Mouse (Mus musculus) left cerebral cortex, adult 2 months (tissue): ENCODE data around the gene Gm45062. TPM values are rescaled to one million over a fixed set of nuclear protein-coding genes. Genes with fewer than 3 reads are reported as not detected.

ENCODE experiments used
- DNase-seq, 2 experiments: peaks; one replicate each; pipeline ENCODE4 v3.0.0; 2021 to 2022; ENCODE audit warnings: low spot score in 2 of 2, mixed read lengths in 1 of 2; ENCODE audit errors: extremely low spot score in 1 of 2
- H3K27ac ChIP-seq: fragments of 200-600 bp; 2 replicates; pipeline ENCODE4 v1.8.1; 2022
- H3K4me3 ChIP-seq: fragments of 200-600 bp; 2 replicates; pipeline ENCODE4 v1.8.1; 2022
- CTCF ChIP-seq: fragments of 200-600 bp; IDR thresholded peaks from 2 replicates; pipeline ENCODE4 v1.8.1; 2022; ENCODE audit warnings: antibody characterized with exemption, mild to moderate bottlenecking, moderate library complexity
- intact Hi-C: fragments of 180-260 bp; cut with DNase I; formaldehyde crosslinking; loops from one replicate; pipeline ENCODE4 v1.15.1; 2025
- total RNA-seq, 2 experiments: library from RNA; stranded (reverse); gene quantifications; 2 replicates each; pipeline ENCODE4 v1.2.3; 2021

Gene Gm45062
- total RNA-seq, 2 experiments from 2014 or later = 5.2 to 8.1 TPM

DNA sequence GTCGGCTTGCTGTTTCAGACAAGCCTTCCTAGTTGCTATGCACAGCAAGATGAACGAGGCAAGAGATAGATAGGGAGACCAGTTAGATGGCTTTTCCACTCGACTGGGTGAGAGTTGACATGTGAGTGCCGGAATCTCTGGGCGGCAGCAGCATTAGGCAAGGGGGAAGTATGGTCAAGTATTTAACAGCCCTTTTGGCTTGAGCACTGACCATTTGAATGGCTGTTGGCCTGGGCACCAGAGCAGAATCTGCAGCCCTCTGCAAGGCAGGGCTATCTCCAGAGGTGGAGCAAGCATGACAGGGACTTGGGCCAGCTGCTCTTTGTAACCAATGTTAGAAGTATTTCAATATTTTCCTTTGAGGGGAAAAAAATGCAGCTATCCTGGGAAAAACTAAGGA lies 213.7 kb downstream of the Gm45062 start:
- no peak for DNase-seq
- intact Hi-C loops = no loop called here
- no peak for TF ChIP-seq CTCF
- no peak overlapping the region for H3K27ac ChIP-seq
- H3K4me3 ChIP-seq = no peak overlapping the region

- Histone ChIP-seq H3K4me3 (no peak overlapping the region), H3K27ac (no peak overlapping the region)
- intact Hi-C loops = no loop called here
- DNase-seq = no peak
- TF ChIP-seq CTCF = no peak
Observed at GRCm38 (mm10) chr6:8473498-8473897, 214.2 kb downstream of the Gm45062 start.

- TF ChIP-seq CTCF = no peak
- no peak overlapping the region for H3K4me3 ChIP-seq
- intact Hi-C loops = no loop called here
- DNase-seq = no peak
- no peak overlapping the region for H3K27ac ChIP-seq
Observed at GRCm38 (mm10) chr6:8474316-8474715, 215.1 kb downstream of the Gm45062 start.

DNA sequence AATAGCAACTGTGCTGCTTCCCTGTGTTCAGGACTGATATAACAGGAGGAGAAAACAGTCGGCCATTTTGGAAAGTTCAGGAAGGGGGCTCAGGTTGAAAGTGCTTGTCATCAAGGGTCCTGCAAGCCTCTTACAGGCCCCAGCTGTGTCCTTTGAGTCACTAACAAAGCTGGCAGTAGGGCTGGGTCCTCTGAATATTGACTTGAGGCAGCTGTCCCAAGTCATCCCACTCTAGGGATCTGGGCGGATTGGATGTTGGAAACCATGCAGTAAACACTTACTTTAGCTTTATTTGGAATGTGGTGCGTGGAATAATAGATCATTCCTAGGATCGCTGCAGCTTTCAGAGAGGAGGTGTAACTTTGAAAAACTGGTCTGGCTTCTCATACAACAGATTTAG lies 215.6 kb downstream of the Gm45062 start:
- no peak for TF ChIP-seq CTCF
- intact Hi-C loops = no loop called here
- H3K27ac ChIP-seq = no peak overlapping the region
- no peak for DNase-seq
- H3K4me3 ChIP-seq = no peak overlapping the region

DNA sequence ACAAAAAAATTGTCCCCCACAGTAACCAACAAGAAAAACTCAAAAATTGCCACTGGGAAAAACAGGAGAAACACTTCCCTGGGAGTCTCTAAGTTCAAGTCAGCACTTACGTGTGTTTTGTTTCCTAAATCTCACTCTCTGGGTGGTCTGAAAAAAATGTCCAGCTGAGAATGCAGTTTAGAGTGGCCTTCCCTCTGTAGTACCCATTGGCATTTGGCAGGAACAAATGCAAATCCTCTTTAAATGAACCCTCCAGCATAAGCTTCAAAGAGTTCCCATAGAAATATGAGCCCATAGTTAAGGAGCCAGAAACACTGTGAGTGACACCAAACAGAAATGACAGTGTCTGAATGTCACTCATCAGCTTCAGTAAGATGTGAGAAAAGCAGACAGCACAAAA lies 219.9 kb downstream of the Gm45062 start:
- H3K4me3 ChIP-seq = no peak overlapping the region
- TF ChIP-seq CTCF = no peak
- no peak overlapping the region for H3K27ac ChIP-seq
- intact Hi-C loops = no loop called here
- no peak for DNase-seq

- no peak overlapping the region for H3K4me3 ChIP-seq
- H3K27ac ChIP-seq = no peak overlapping the region
- no peak for TF ChIP-seq CTCF
- no peak for DNase-seq
- intact Hi-C loops = no loop called here
Observed at GRCm38 (mm10) chr6:8484437-8485275, 225.4 kb downstream of the Gm45062 start.

GRCm38 (mm10) chr6:8485414-8486175 lies 226.3 kb downstream of the Gm45062 start:
- H3K4me3 ChIP-seq = no peak overlapping the region
- no peak for TF ChIP-seq CTCF
- no peak for DNase-seq
- no peak overlapping the region for H3K27ac ChIP-seq
- intact Hi-C loops = no loop called here

DNA sequence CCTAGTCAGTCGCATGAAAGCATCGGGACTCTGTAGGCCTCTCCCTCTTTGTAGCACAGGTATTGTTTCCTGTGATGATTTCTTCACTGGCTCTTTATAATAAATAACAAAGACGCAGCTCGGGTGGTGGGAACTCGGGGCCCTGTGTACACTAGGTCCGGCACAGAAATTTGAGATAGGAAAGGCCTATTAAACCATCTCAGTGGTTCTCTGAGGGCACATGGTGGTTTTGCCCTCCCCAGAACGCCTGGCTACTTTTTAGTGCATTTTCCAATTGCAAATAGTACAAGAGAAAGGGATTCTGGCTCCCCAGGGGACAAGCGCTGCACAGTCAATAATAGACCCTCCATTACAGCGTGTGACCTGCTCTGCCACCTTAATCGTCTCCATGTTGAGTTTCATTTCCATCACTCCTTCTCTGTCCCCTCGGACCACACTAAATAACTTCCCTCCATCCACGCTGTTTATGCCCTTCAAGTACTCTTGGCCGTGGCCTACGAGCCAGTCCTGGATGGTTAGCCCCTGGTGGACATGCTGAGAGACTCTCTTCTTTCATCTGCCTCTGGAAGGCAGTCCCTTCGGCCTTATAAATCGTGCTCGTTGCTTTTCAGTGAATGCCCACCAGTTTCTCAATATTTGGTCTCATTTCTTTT lies 227.3 kb downstream of the Gm45062 start:
- intact Hi-C loops = no loop called here
- no peak for DNase-seq
- no peak overlapping the region for H3K4me3 ChIP-seq
- no peak for TF ChIP-seq CTCF
- H3K27ac ChIP-seq = no peak overlapping the region

DNA sequence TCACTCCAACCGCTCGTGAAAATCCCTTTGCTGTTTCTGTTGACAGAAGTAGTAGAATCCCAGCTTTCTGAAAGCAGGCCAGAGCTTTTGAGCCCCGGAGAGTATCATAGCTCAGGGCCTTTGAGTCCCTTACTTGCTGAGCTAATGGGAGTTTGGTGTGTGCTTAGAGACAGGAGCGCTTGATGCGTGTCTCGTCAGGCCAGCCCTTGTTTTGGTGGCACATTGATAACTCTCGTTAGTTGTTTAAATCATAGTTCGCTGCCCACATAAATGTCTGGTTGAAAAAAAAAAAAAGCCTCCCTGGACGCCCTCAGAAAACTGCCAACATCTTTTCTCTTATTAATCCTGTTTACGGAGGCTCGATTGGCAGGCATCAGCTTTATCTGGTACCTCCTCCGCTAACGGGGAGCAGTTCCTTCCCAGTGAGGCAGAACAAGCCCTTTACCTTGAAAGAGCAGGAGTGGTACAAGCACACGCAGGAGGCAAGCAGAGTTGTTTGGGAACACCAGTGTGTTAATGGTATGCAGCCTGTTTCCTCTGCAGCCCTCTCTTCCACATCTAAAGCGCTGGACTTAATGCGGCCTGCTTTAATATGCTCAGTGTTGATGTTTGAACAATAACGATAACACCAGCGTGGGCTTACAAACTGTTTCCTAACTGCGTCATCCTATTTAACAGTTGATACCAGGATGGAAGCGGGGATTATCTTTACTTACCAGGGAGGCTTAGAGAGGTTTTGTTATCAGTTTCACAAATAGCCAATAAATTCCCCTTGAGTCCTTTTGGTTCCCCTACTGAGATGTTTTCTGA lies 228.0 kb downstream of the Gm45062 start:
- no peak overlapping the region for H3K4me3 ChIP-seq
- H3K27ac ChIP-seq = no peak overlapping the region
- TF ChIP-seq CTCF = no peak
- intact Hi-C loops = no loop called here
- no peak for DNase-seq

DNA sequence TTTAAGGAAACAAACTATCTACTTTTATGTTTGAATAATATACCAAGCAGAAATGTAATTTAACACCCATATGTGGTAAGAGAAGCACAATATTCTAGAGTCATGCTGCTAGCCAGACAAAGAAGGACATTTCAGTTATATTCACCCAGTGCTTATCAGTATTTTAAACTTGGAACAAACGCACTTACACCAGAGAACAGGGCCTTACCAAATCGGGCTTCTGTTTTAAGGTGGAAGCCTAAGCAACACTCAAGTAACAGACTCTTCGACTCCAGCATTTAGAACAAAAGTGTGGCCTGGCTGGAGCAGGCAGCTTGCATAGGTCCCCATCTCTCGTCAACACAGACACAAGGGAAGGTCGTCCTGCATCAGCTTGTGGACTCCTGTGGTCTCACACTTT lies 229.0 kb downstream of the Gm45062 start:
- no peak for TF ChIP-seq CTCF
- H3K4me3 ChIP-seq = no peak overlapping the region
- H3K27ac ChIP-seq = no peak overlapping the region
- DNase-seq = no peak
- intact Hi-C loops = no loop called here

GRCm38 (mm10) chr6:8489266-8489665 lies 230.0 kb downstream of the Gm45062 start:
- intact Hi-C loops = no loop called here
- no peak for DNase-seq

More at GRCm38 (mm10) chr6:8489266-8489665, 230.0 kb downstream of the Gm45062 start:
- no peak for TF ChIP-seq CTCF
- Histone ChIP-seq H3K4me3 (no peak overlapping the region), H3K27ac (no peak overlapping the region)
